Mouse (Mus musculus) hindbrain, embryonic 13.5 days (tissue): Measurements from ENCODE around the gene Pold1. TPM values are rescaled to one million over a fixed set of nuclear protein-coding genes. Genes with fewer than 3 reads are reported as not detected.

Source experiments
- ATAC-seq: fragments of 200-750 bp; cut with Nextera tagmentation; 2 replicates; pipeline ENCODE4 v1.8.0; 2017; ENCODE audit warnings: moderate TSS enrichment; ENCODE audit not compliant: low FRiP score
- H3K27ac ChIP-seq: fragments of 300-500 bp; sonication (generic); 2 replicates; pipeline ENCODE4 v1.5.1; 2015; ENCODE audit warnings: inconsistent platforms, mild to moderate bottlenecking, moderate library complexity
- H3K27me3 ChIP-seq: fragments of 300-500 bp; sonication (generic); 2 replicates; pipeline ENCODE4 v1.6.1; 2015; ENCODE audit warnings: mild to moderate bottlenecking, inconsistent platforms
- H3K36me3 ChIP-seq: fragments of 300-500 bp; sonication (generic); 2 replicates; pipeline ENCODE4 v1.6.1; 2015; ENCODE audit warnings: mild to moderate bottlenecking, inconsistent platforms
- H3K4me1 ChIP-seq: fragments of 300-500 bp; sonication (generic); replicated peaks from 2 replicates; pipeline ENCODE4 v1.6.1; 2015; ENCODE audit warnings: inconsistent platforms
- H3K4me2 ChIP-seq: fragments of 300-500 bp; sonication (generic); 2 replicates; pipeline ENCODE4 v1.6.1; 2015; ENCODE audit warnings: inconsistent platforms, mild to moderate bottlenecking, moderate library complexity
- H3K4me3 ChIP-seq: fragments of 300-500 bp; sonication (generic); 2 replicates; pipeline ENCODE4 v1.5.1; 2015; ENCODE audit warnings: mild to moderate bottlenecking, inconsistent platforms
- H3K9ac ChIP-seq: fragments of 300-500 bp; sonication (generic); 2 replicates; pipeline ENCODE4 v1.6.1; 2015; ENCODE audit warnings: mild to moderate bottlenecking, inconsistent platforms
- H3K9me3 ChIP-seq: fragments of 300-500 bp; sonication (generic); 2 replicates; pipeline ENCODE4 v1.6.1; 2016; ENCODE audit warnings: inconsistent platforms
- WGBS: fragments of 180-500 bp; shearing (Covaris S2); methylation state at CpG from one replicate; pipeline ENCODE4 v1.1.7; 2015; 5-methylcytosine and 5-hydroxymethylcytosine counted together
- polyA plus RNA-seq: library from polyadenylated mRNA; unstranded; fragments of >200 nt; fragmentation: Nextera tagmentation; extraction: Ambion mirVana; gene quantifications from 2 replicates; pipeline ENCODE4 v1.2.1, GENCODE M21; 2015

The Pold1 gene
- polyA plus RNA-seq, 1 experiment from 2014 or later: 24.4 TPM

- H3K4me1 ChIP-seq: no peaks in the 10 kb centered on the region
- H3K4me2 ChIP-seq: no peak overlapping the region
- 0 out of 2 replicates have a peak, but pooled peaks cover 11% of the 10 kb centered on the region for H3K27me3 ChIP-seq
- H3K4me3 ChIP-seq: no peak overlapping the region
- WGBS: 72% methylated on average over 5 of the region's 5 CpGs
- H3K9me3 ChIP-seq: no peaks in the 10 kb centered on the region
- no peaks in the 10 kb centered on the region for H3K36me3 ChIP-seq
- H3K27ac ChIP-seq: no peak overlapping the region
- H3K9ac ChIP-seq: no peak overlapping the region
- ATAC-seq: no peak
Observed at GRCm38 (mm10) chr7:44572956-44573484, 24.4 kb upstream of the Pold1 start.

- Histone ChIP-seq H3K4me2 (no peak within 1 kb of the TSS), H3K27ac (no peak within 1 kb of the TSS), H3K4me1 (no peaks in the 10 kb centered on the region), H3K36me3 (no peaks in the 10 kb centered on the region), H3K9ac (no peak within 1 kb of the TSS), H3K27me3 (0 out of 2 replicates have a peak, but pooled peaks cover 11% of the 10 kb centered on the region), H3K4me3 (no peak within 1 kb of the TSS), H3K9me3 (no peaks in the 10 kb centered on the region)
- ATAC-seq: no peak
- 28% methylated on average over 7 of the region's 7 CpGs for WGBS
Observed at GRCm38 (mm10) chr7:44572213-44572701, 23.6 kb upstream of the Pold1 start, which contains the start of gene Napsa. Napsa (plus strand) TSS chr7:44572380.

- Histone ChIP-seq H3K36me3 (no peaks in the 10 kb centered on the region), H3K9ac (no peak overlapping the region), H3K4me1 (no peaks in the 10 kb centered on the region), H3K4me2 (no peak overlapping the region), H3K27me3 (0 out of 2 replicates have a peak, but pooled peaks cover 11% of the 10 kb centered on the region), H3K4me3 (no peak overlapping the region), H3K9me3 (no peaks in the 10 kb centered on the region), H3K27ac (no peak overlapping the region)
- no peak for ATAC-seq
- WGBS: 31% methylated on average over 4 of the region's 4 CpGs
Observed at GRCm38 (mm10) chr7:44571811-44572210, 23.2 kb upstream of the Pold1 start.

GRCm38 (mm10) chr7:44570989-44571388 lies 22.3 kb upstream of the Pold1 start:
- Histone ChIP-seq H3K4me2 (no peak overlapping the region), H3K36me3 (no peaks in the 10 kb centered on the region), H3K4me3 (no peak overlapping the region), H3K4me1 (no peaks in the 10 kb centered on the region), H3K27ac (no peak overlapping the region), H3K9ac (no peak overlapping the region), H3K27me3 (0 out of 2 replicates have a peak, but pooled peaks cover 11% of the 10 kb centered on the region), H3K9me3 (no peaks in the 10 kb centered on the region)
- no peak for ATAC-seq
- 91% methylated on average over 6 of the region's 6 CpGs for WGBS

GRCm38 (mm10) chr7:44568803-44569202 lies 20.2 kb upstream of the Pold1 start:
- WGBS: 79% methylated on average over 9 of the region's 9 CpGs
- 0 out of 2 replicates have a peak, but pooled peaks cover 11% of the 10 kb centered on the region for H3K27me3 ChIP-seq

GRCm38 (mm10) chr7:44565414-44565813 lies 16.8 kb upstream of the Pold1 start:
- H3K9me3 ChIP-seq: no peaks in the 10 kb centered on the region
- H3K27ac ChIP-seq: no peak overlapping the region
- H3K4me1 ChIP-seq: no peaks in the 10 kb centered on the region
- H3K27me3 ChIP-seq: 0 out of 2 replicates have a peak, but pooled peaks cover 6% of the 10 kb centered on the region
- no peak for ATAC-seq
- WGBS: 81% methylated on average over 6 of the region's 6 CpGs
- no peak overlapping the region for H3K4me2 ChIP-seq
- no peak overlapping the region for H3K9ac ChIP-seq
- H3K4me3 ChIP-seq: no peak overlapping the region
- H3K36me3 ChIP-seq: no peaks in the 10 kb centered on the region

More at GRCm38 (mm10) chr7:44568803-44569202, 20.2 kb upstream of the Pold1 start:
- Histone ChIP-seq H3K9me3 (no peaks in the 10 kb centered on the region), H3K4me3 (no peak overlapping the region), H3K36me3 (no peaks in the 10 kb centered on the region), H3K27ac (no peak overlapping the region), H3K9ac (no peak overlapping the region), H3K4me1 (no peaks in the 10 kb centered on the region), H3K4me2 (no peak overlapping the region)
- ATAC-seq: no peak

GRCm38 (mm10) chr7:44564486-44564885 lies 15.8 kb upstream of the Pold1 start:
- WGBS: 88% methylated on average over 10 of the region's 10 CpGs
- Histone ChIP-seq H3K27me3 (0 out of 2 replicates have a peak, but pooled peaks cover 6% of the 10 kb centered on the region), H3K27ac (no peak overlapping the region), H3K9me3 (no peaks in the 10 kb centered on the region), H3K4me1 (no peaks in the 10 kb centered on the region), H3K36me3 (no peaks in the 10 kb centered on the region), H3K4me2 (no peak overlapping the region), H3K9ac (no peak overlapping the region), H3K4me3 (no peak overlapping the region)
- no peak for ATAC-seq

- H3K27me3 ChIP-seq: no peaks in the 10 kb centered on the region
- no peak overlapping the region for H3K4me2 ChIP-seq
- H3K36me3 ChIP-seq: no peaks in the 10 kb centered on the region
- H3K4me1 ChIP-seq: no peaks in the 10 kb centered on the region
- 53% methylated on average over 8 of the region's 8 CpGs for WGBS
- no peak overlapping the region for H3K27ac ChIP-seq
- H3K9me3 ChIP-seq: no peaks in the 10 kb centered on the region
- H3K4me3 ChIP-seq: no peak overlapping the region
- no peak for ATAC-seq
- no peak overlapping the region for H3K9ac ChIP-seq
Observed at GRCm38 (mm10) chr7:44563284-44563683, 14.6 kb upstream of the Pold1 start.

GRCm38 (mm10) chr7:44560435-44561400 lies 12.1 kb upstream of the Pold1 start:
- no peak overlapping the region for H3K4me2 ChIP-seq
- no peaks in the 10 kb centered on the region for H3K4me1 ChIP-seq
- WGBS: 53% methylated on average over 18 of the region's 18 CpGs
- no peak overlapping the region for H3K4me3 ChIP-seq
- no peaks in the 10 kb centered on the region for H3K9me3 ChIP-seq
- H3K36me3 ChIP-seq: no peaks in the 10 kb centered on the region
- no peak overlapping the region for H3K27ac ChIP-seq
- peaks cover 18% of the 10 kb centered on the region; the same call in 1 of the 2 replicates for H3K27me3 ChIP-seq
- no peak overlapping the region for H3K9ac ChIP-seq
- peak; percentile 52; the same call in 1 of the 2 replicates for ATAC-seq

- no peak overlapping the region for H3K4me2 ChIP-seq
- peaks cover 24% of the 10 kb centered on the region; the same call in 1 of the 2 replicates for H3K27me3 ChIP-seq
- peaks cover 12% of the 10 kb centered on the region for H3K4me1 ChIP-seq
- H3K4me3 ChIP-seq: no peak overlapping the region
- no peak for ATAC-seq
- H3K9ac ChIP-seq: no peak overlapping the region; the same call in 1 of the 2 replicates
- 73% methylated on average over 2 of the region's 2 CpGs for WGBS
- no peaks in the 10 kb centered on the region for H3K9me3 ChIP-seq
- no peaks in the 10 kb centered on the region for H3K36me3 ChIP-seq
- no peak overlapping the region for H3K27ac ChIP-seq
Observed at GRCm38 (mm10) chr7:44557629-44558028, 9.0 kb upstream of the Pold1 start.

- under 1% methylated on average over 22 of the region's 22 CpGs for WGBS
Observed at GRCm38 (mm10) chr7:44553826-44554225, 5.2 kb upstream of the Pold1 start, which contains the start of gene Nr1h2. Nr1h2 (minus strand) TSS chr7:44553951.

GRCm38 (mm10) chr7:44553196-44553764 lies 4.6 kb upstream of the Pold1 start:
- WGBS: 1% methylated on average over 32 of the region's 32 CpGs
- H3K4me3 ChIP-seq: peak overlapping the region; percentile 71
- peak; percentile 76 for ATAC-seq
- peaks cover 31% of the 10 kb centered on the region for H3K36me3 ChIP-seq
- H3K9ac ChIP-seq: peak overlapping the region; percentile 65
- H3K9me3 ChIP-seq: no peaks in the 10 kb centered on the region
- peak overlapping the region; percentile 91 for H3K27ac ChIP-seq
- peaks cover 18% of the 10 kb centered on the region for H3K4me1 ChIP-seq
- peaks cover 24% of the 10 kb centered on the region; the same call in 1 of the 2 replicates for H3K27me3 ChIP-seq
- H3K4me2 ChIP-seq: peak overlapping the region; percentile 70

More at GRCm38 (mm10) chr7:44553826-44554225, 5.2 kb upstream of the Pold1 start, which contains the start of gene Nr1h2:
- H3K27ac ChIP-seq: peak within 1 kb of the TSS; percentile 91
- H3K4me1 ChIP-seq: peaks cover 16% of the 10 kb centered on the region
- H3K4me3 ChIP-seq: peak within 1 kb of the TSS; percentile 71
- peak within 1 kb of the TSS; percentile 70 for H3K4me2 ChIP-seq
- no peaks in the 10 kb centered on the region for H3K9me3 ChIP-seq
- peak within 1 kb of the TSS; percentile 65 for H3K9ac ChIP-seq
- H3K36me3 ChIP-seq: peaks cover 31% of the 10 kb centered on the region
- H3K27me3 ChIP-seq: peaks cover 24% of the 10 kb centered on the region; the same call in 1 of the 2 replicates
- ATAC-seq: peak; percentile 76
